Comparison of ENCODE assay signal across 8 mouse cellular contexts in genomic region chr7:141168518-141168953, GRCm38 (mm10). TPM values are rescaled to one million over a fixed set of nuclear protein-coding genes. Genes with fewer than 3 reads are reported as not detected.
DNase-seq lines count a peak whose midpoint lies in the region; ATAC-seq and TF ChIP-seq lines count a peak whose summit lies in the region.

No protein-coding gene starts in this region.

- no peak for ATAC-seq in forebrain, embryonic 15.5 days (replicated peaks)

- TF ChIP-seq POLR2A in bone marrow, adult 2 months (IDR thresholded peaks at IDR 0.05; ENCODE audit: borderline replicate concordance, control insufficient read depth, low read depth, low read length) = peak; percentile 49; the same call in 1 of the 2 replicates

- peak overlapping the region; percentile 37 for H3K9ac ChIP-seq in forebrain, embryonic 15.5 days (replicated peaks)

- H3K4me3 ChIP-seq in bone marrow, adult 2 months (replicated peaks; ENCODE audit: control insufficient read depth, low read depth, low read length) = peak overlapping the region; percentile 66
- H3K4me3 ChIP-seq in forebrain, embryonic 15.5 days = peak overlapping the region; percentile 34
- H3K4me3 ChIP-seq in hindbrain, embryonic 10.5 days = peak overlapping the region; percentile 49
- H3K4me3 ChIP-seq in limb, embryonic 10.5 days = peak overlapping the region; percentile 54
- peak overlapping the region; percentile 55 for H3K4me3 ChIP-seq in midbrain, embryonic 10.5 days

- peak overlapping the region; percentile 64 for H3K27ac ChIP-seq in bone marrow, adult 2 months (ENCODE audit: control insufficient read depth, insufficient read depth, low read depth, low read length, poor library complexity)
- H3K27ac ChIP-seq in forebrain, embryonic 15.5 days (replicated peaks) = no peak overlapping the region
- H3K27ac ChIP-seq in hindbrain, embryonic 10.5 days = peak overlapping the region; percentile 79
- H3K27ac ChIP-seq in limb, embryonic 10.5 days = peak overlapping the region; percentile 78
- peak overlapping the region; percentile 78 for H3K27ac ChIP-seq in midbrain, embryonic 10.5 days (replicated peaks)

- DNase-seq in ES-CJ7 (ENCODE audit: low read depth, low spot score) = peak; percentile 68
- DNase-seq in hindbrain, embryonic 10.5 days (ENCODE audit: low spot score) = peak; percentile 43
- peak; percentile 65 for DNase-seq in limb, embryonic 10.5 days (ENCODE audit: low spot score)
- peak; percentile 37 for DNase-seq in midbrain, embryonic 10.5 days (ENCODE audit: low spot score)
- peak; percentile 61 for DNase-seq in spleen, adult 12 weeks (ENCODE audit: low spot score)
- no peak for DNase-seq in cerebellum, adult 9-11 months

- H3K4me2 ChIP-seq in forebrain, embryonic 15.5 days (replicated peaks) = peak overlapping the region; percentile 43

- H3K27me3 ChIP-seq in forebrain, embryonic 15.5 days = no peaks in the 10 kb centered on the region
- peaks cover 5% of the 10 kb centered on the region; the same call in 1 of the 2 replicates for H3K27me3 ChIP-seq in hindbrain, embryonic 10.5 days (ENCODE audit: insufficient read depth, poor library complexity, severe bottlenecking)
- H3K27me3 ChIP-seq in limb, embryonic 10.5 days (ENCODE audit: low read depth, poor library complexity, severe bottlenecking) = no peaks in the 10 kb centered on the region
- peaks cover 17% of the 10 kb centered on the region; the same call in 1 of the 2 replicates for H3K27me3 ChIP-seq in midbrain, embryonic 10.5 days (ENCODE audit: low read depth, poor library complexity, severe bottlenecking)

- no peak for TF ChIP-seq CTCF in bone marrow, adult 2 months (IDR thresholded peaks at IDR 0.05; ENCODE audit: control insufficient read depth, insufficient read depth, low read length)

- H3K36me3 ChIP-seq in forebrain, embryonic 15.5 days = no peaks in the 10 kb centered on the region
- peaks cover 26% of the 10 kb centered on the region for H3K36me3 ChIP-seq in hindbrain, embryonic 10.5 days
- peaks cover 28% of the 10 kb centered on the region for H3K36me3 ChIP-seq in limb, embryonic 10.5 days
- peaks cover 28% of the 10 kb centered on the region for H3K36me3 ChIP-seq in midbrain, embryonic 10.5 days

- H3K4me1 ChIP-seq in bone marrow, adult 2 months (ENCODE audit: control insufficient read depth, insufficient read depth, low read length) = peaks cover 4% of the 10 kb centered on the region; the same call in 1 of the 2 replicates
- H3K4me1 ChIP-seq in forebrain, embryonic 15.5 days = peaks cover 25% of the 10 kb centered on the region
- H3K4me1 ChIP-seq in hindbrain, embryonic 10.5 days (replicated peaks) = peaks cover 34% of the 10 kb centered on the region
- peaks cover 31% of the 10 kb centered on the region for H3K4me1 ChIP-seq in limb, embryonic 10.5 days
- H3K4me1 ChIP-seq in midbrain, embryonic 10.5 days = peaks cover 36% of the 10 kb centered on the region

- WGBS in bone marrow, adult 2 months = 0% methylated on average over 22 of the region's 22 CpGs
- 6% methylated on average over 22 of the region's 22 CpGs for WGBS in forebrain, embryonic 15.5 days
- WGBS in hindbrain, embryonic 10.5 days = 3% methylated on average over 22 of the region's 22 CpGs
- WGBS in limb, embryonic 10.5 days = 2% methylated on average over 22 of the region's 22 CpGs
- 4% methylated on average over 22 of the region's 22 CpGs for WGBS in midbrain, embryonic 10.5 days

- no peaks in the 10 kb centered on the region for H3K9me3 ChIP-seq in forebrain, embryonic 15.5 days
- no peaks in the 10 kb centered on the region for H3K9me3 ChIP-seq in hindbrain, embryonic 10.5 days
- H3K9me3 ChIP-seq in limb, embryonic 10.5 days (replicated peaks) = no peaks in the 10 kb centered on the region
- H3K9me3 ChIP-seq in midbrain, embryonic 10.5 days (replicated peaks) = no peaks in the 10 kb centered on the region

RNA-seq across cellular contexts. Expression of gene Rnh1, which starts 4.1 kb away (rescaled TPM):
- polyA plus RNA-seq in bone marrow, adult 2 months (2011; ENCODE audit: insufficient read depth, insufficient read length, low replicate concordance, missing spikeins) = 17.8 and 27.6 TPM in 2 replicates
- 42.3 and 44.0 TPM in 2 replicates for polyA plus RNA-seq in forebrain, embryonic 15.5 days (2015; fragmentation: Nextera tagmentation; extraction: Ambion mirVana)
- 68.4 and 72.4 TPM in 2 replicates for polyA plus RNA-seq in hindbrain, embryonic 10.5 days (2016; fragmentation: Nextera tagmentation; extraction: Ambion mirVana)
- 67.7 and 85.0 TPM in 2 replicates for polyA plus RNA-seq in limb, embryonic 10.5 days (2016; fragmentation: Nextera tagmentation; extraction: Ambion mirVana)
- 64.5 and 66.6 TPM in 2 replicates for polyA plus RNA-seq in midbrain, embryonic 10.5 days (2016; fragmentation: Nextera tagmentation; extraction: Ambion mirVana)

RNA-seq across cellular contexts. Expression of gene Hras, which starts 25.3 kb away (rescaled TPM):
- polyA plus RNA-seq in bone marrow, adult 2 months (2011; ENCODE audit: insufficient read depth, insufficient read length, low replicate concordance, missing spikeins) = 108 and 168 TPM in 2 replicates
- 126 and 127 TPM in 2 replicates for polyA plus RNA-seq in forebrain, embryonic 15.5 days (2015; fragmentation: Nextera tagmentation; extraction: Ambion mirVana)
- 96.8 and 115 TPM in 2 replicates for polyA plus RNA-seq in hindbrain, embryonic 10.5 days (2016; fragmentation: Nextera tagmentation; extraction: Ambion mirVana)
- polyA plus RNA-seq in limb, embryonic 10.5 days (2016; fragmentation: Nextera tagmentation; extraction: Ambion mirVana) = 101 and 104 TPM in 2 replicates
- 84.2 and 87.5 TPM in 2 replicates for polyA plus RNA-seq in midbrain, embryonic 10.5 days (2016; fragmentation: Nextera tagmentation; extraction: Ambion mirVana)

RNA-seq across cellular contexts. Expression of gene Lrrc56, which starts 25.4 kb away (rescaled TPM):
- polyA plus RNA-seq in bone marrow, adult 2 months (2011; ENCODE audit: insufficient read depth, insufficient read length, low replicate concordance, missing spikeins) = 2.2 and 3.1 TPM in 2 replicates
- polyA plus RNA-seq in forebrain, embryonic 15.5 days (2015; fragmentation: Nextera tagmentation; extraction: Ambion mirVana) = 10.3 and 12.7 TPM in 2 replicates
- polyA plus RNA-seq in hindbrain, embryonic 10.5 days (2016; fragmentation: Nextera tagmentation; extraction: Ambion mirVana) = 14.9 and 17.3 TPM in 2 replicates
- 14.0 and 21.8 TPM in 2 replicates for polyA plus RNA-seq in limb, embryonic 10.5 days (2016; fragmentation: Nextera tagmentation; extraction: Ambion mirVana)
- 14.4 and 14.6 TPM in 2 replicates for polyA plus RNA-seq in midbrain, embryonic 10.5 days (2016; fragmentation: Nextera tagmentation; extraction: Ambion mirVana)

RNA-seq across cellular contexts. Expression of gene Lmntd2, which starts 45.3 kb away (rescaled TPM):
- 0.47 and 1.9 TPM in 2 replicates for polyA plus RNA-seq in bone marrow, adult 2 months (2011; ENCODE audit: insufficient read depth, insufficient read length, low replicate concordance, missing spikeins)
- 0.75 and 1.4 TPM in 2 replicates for polyA plus RNA-seq in forebrain, embryonic 15.5 days (2015; fragmentation: Nextera tagmentation; extraction: Ambion mirVana)
- 3.9 and 4.0 TPM in 2 replicates for polyA plus RNA-seq in hindbrain, embryonic 10.5 days (2016; fragmentation: Nextera tagmentation; extraction: Ambion mirVana)
- polyA plus RNA-seq in limb, embryonic 10.5 days (2016; fragmentation: Nextera tagmentation; extraction: Ambion mirVana) = 3.5 and 4.5 TPM in 2 replicates
- 3.8 and 5.1 TPM in 2 replicates for polyA plus RNA-seq in midbrain, embryonic 10.5 days (2016; fragmentation: Nextera tagmentation; extraction: Ambion mirVana)

RNA-seq across cellular contexts. Expression of gene Ptdss2, which starts 46.4 kb away (rescaled TPM):
- polyA plus RNA-seq in bone marrow, adult 2 months (2011; ENCODE audit: insufficient read depth, insufficient read length, low replicate concordance, missing spikeins) = 66.7 and 84.6 TPM in 2 replicates
- polyA plus RNA-seq in forebrain, embryonic 15.5 days (2015; fragmentation: Nextera tagmentation; extraction: Ambion mirVana) = 74.5 TPM in 2 replicates
- 80.1 and 80.2 TPM in 2 replicates for polyA plus RNA-seq in hindbrain, embryonic 10.5 days (2016; fragmentation: Nextera tagmentation; extraction: Ambion mirVana)
- 85.6 and 95.2 TPM in 2 replicates for polyA plus RNA-seq in limb, embryonic 10.5 days (2016; fragmentation: Nextera tagmentation; extraction: Ambion mirVana)
- polyA plus RNA-seq in midbrain, embryonic 10.5 days (2016; fragmentation: Nextera tagmentation; extraction: Ambion mirVana) = 86.5 and 94.7 TPM in 2 replicates
